Mouse (Mus musculus): ENCODE measurements around the gene Them7.

Them7 gene

DNA sequence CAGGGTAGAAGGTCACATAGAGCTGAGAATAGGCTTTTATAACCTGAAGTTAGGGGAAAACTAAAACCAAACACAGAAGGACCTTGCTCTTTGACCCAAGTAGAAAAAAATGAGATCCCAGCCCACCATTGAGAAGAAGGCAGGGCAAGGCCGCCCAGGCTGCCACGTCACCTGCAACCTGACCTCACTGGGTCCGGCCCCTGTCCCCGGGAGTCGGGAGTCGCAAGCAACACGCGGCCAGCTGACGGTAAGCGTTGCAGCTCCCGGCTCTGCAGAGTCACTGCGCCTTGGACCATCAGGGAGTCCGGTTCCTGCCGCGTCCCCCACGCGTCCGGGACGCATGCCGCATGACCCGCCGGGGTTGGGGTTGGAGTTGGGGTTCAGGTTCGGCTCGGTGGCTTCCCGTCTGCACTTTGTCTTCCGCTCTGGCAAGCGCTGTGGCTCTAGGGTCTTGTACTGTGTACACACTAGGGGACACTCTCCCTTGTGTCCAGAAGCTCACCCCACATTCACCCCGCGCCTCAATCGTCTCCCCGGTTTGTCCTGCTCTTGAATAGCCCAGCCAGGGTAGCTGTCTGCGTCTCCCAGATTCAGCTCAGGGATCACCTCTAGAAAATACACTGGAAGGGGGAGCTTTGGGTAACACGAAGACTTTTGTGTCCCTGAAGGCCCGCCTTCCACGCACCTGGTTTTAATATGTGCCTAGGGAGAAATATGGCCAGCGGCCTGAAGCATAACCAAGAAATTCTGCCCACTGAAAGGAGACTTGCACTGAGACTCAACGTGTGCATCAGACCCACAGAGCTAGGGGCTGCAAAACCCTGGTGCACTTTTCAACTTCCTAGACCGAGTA, at the start of gene Them7:
Gene Them7, plus strand, starts transcription at position 187 of the 853 bp plus-strand sequence.
- DNase-seq, result peak in 1 of 2 experiments; percentile 4

DNA sequence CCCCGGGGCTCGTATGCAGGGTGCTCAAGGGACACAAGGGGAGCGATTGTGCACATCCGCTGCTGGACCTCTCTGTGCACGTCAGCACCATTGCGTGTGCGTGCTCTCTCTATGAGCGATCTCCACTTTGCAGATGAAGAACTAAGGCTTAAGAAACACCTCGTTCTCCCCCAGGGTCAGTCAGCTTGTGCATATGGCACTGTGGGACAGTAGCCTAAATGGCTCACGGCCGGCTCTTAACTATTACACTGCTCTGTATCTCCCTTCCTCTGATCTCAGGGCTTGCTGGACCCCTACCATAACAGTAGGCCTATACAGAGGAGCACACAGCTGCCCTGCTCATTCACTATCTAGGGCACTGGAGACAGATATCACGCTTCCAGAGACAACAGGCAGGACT, 45.2 kb upstream of the Them7 start:
- no peak for DNase-seq

DNA sequence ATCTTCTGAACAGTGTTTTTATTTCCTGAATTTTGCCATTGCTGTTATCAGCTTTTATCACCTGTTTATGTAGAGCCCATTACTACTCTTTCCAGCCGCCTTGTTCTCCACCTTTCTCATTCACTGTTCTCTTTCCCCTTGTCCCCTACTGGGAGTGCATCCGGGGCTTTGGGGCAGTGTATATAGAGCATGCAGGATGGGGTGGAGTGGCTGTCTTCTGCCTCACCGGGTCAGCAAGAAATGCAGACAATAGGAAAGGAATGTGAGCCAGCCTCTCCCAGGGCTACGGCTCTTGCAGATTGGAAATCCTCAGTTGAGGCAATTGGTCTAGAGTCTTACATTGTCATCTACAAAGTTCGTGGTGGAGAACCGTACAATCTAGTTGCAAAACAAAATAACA, 41.6 kb upstream of the Them7 start:
- no peak for DNase-seq

DNA sequence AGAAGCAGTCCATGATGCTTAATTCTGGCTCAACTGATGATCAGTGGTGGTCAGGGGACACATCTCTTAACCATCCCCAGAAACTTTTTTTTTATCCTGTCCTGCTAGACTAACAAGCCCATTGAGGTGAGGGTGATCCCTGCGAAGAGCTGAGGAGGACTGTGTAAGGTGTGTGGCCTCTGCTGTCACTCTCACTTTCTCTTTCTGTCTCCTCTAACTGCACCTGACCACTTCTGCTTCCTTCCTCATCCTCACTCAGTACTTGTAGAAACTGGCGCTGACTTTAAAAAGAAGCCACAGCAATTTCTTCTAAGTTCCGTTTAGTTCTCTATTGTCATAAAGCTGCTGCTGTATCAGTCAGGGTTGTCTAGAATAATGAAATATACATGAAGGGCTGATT, 39.0 kb upstream of the Them7 start:
- no peak for DNase-seq

DNA sequence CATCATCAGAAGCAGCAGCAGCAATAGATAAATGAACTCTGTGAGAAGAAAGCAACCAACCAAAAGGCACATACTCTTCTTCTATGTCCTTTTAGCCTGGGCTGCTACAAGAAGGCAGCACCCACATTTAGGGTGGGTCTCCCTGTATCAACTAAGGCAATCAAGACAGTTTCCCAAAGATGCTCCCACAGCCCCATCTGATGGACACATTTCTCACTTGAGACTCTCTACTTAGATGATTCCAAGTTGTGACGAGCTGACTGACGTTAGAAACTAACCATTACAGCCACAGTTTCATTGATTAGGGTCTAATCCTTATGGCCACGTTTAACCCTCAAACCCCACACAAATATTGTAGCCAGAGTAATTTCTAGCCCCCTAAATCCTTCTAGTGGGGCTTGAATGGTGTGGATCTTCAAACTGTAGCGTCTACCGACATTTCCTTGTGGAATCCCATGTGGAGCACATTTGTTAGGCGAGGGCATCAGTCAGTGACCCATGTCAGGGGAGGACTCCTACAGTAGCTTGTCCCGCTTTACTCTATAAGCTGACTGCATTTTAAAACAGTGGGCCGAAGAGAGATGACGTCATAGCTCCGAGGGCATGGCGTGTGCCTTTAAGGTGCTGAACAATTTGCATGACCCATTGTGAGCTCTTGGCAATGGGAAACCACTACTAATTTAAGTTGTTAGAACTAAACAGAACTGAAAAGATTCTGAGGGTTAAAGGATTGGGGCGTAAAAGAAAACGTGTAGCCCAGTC, 38.2 kb upstream of the Them7 start:
- no peak for DNase-seq

DNA sequence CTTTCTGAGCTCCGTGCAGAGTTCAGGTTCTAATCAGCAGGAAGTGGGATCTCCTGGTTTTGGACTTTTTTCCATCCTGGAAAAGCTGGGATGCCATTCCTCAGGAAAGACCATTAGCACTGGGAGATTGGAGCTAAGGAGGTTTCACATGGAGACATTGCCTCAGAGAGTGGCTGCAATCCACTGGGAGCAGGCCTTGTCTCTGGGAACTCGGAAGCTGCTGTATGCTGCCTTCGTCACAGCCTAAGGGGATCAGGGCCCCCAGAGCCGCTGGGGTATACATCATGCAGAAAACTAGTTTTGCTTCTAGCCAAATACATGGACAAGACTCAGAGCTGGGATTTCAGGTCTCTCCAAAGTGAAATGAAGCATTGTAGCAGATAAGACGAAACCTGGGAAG, 37.5 kb upstream of the Them7 start:
- DNase-seq, result no peak

DNA sequence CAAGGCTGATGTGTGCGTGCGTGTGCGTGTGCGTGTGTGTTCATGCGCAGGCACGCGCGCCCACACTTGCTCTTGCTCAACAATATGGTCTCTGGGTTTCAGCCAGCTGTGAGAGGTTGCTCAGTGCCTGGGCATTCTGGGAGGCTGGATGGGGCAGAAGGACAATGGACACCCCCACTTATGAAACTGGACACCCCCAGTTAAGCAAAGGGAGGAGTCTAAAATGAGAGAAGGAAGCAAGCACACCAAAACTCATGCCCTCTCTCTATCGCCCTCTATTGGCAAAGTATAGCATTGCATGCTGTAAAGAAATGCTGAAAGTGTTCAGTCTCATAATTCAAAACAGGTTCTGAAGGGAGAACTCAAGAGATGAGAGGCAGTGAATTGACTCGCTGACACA, 35.9 kb upstream of the Them7 start:
- DNase-seq, result no peak

DNA sequence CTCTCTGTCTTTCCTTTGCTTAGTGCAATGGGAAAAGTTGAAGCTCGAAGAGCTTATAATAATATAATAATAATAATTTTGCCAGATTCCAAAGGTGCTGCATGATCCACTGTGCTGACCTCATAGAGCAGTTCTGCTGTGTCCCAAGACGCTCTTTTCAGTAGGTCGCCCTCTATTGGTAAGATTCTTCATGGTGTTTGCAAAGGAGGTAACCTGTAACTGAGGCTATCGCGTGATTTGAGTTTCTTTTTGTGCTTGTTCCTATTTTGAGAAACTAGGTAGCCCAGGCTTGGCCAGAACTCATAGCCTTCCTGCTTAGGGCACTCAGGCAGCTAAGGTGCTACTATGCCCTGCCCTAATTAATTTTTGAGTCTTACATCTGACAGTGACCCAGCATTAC, 34.8 kb upstream of the Them7 start:
- DNase-seq, result no peak

DNA sequence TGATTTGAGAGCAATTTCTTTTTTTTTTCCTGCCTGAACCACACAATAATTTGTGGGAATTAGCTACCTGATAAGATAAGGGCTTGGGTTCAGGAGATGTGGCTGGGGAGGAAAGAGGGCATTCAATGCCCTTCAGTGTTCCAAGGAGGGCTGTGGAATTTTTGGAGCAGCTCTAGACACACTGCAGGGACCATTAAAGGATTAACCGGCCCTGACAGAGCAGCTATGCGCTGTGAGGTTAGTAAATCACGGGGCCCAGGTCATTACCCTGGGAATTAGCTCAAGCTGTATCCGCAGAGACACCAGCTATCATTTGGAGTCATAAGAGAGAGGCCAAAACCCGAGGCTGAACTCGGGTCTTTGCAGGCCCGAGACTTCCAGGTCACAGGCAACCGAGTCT, 24.0 kb upstream of the Them7 start:
- DNase-seq, result no peak

DNA sequence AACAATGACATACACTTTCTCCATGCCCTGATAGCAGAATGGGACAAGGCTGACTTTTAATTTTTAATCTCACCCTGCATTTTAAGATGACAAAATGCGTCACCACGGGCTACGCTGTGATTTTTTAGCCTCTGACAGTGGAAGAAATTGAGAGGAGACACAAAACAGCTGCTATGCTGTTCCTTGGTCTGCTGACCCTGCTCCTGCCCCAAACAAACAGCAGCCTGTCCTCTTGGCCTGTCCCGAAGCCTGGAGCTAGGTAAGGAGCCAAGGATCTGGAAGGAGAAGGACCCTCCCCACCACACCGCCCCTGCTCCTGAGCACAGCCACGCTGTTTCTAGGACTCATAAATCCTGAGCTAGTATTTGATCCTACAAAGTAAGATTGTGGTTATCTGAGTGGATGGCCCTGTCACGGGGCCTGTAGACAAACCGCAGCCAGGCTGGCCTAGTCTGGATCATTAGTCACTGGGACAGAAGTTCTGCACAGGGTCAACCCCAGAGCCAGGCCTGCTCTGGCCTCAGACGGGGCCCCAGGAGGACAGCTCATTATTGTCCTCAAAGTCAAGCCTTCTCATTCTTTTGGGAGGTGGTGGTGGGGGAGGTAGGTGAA, 17.5 kb upstream of the Them7 start:
- peak in 1 of 2 experiments; percentile 11 for DNase-seq

DNA sequence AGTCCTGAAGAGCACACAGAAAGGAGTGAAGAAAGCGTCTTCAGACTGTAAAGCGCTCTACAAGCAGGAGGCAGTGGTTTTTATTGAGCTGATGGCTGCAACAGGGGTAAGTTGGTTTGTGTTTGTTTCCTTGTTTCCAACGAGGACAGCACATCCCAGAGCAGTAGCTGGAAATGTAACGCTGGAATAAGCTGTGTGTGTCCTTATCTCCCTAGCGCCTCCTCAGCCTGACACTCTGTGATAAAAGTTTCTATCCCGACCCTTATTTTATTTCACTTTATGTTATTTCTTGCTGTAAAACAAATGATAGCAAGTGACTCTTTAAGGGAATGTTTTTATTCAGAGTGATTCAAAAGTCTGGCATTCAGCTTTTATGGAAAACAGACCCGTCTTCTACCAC, 11.3 kb upstream of the Them7 start:
- DNase-seq, result no peak

DNA sequence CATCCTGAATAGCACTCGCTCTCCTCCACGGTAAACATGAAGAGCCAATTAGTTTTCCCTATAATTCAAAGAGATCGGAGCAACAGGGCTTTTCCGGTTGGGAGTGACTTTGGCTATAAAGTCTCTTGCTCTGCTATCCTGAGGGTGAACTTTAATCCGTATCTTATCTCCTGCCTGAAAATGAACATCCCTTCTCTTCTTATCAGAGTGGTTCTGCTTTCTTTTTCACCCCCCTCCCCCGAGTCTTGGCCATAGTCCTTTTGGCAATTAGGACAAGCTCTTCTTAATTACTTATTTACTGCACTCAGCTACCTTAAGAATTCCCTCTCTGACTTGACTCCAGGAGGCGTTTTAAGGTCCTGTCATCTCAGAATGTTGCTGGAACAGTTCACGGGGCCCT, 8.2 kb upstream of the Them7 start:
- DNase-seq, result no peak

DNA sequence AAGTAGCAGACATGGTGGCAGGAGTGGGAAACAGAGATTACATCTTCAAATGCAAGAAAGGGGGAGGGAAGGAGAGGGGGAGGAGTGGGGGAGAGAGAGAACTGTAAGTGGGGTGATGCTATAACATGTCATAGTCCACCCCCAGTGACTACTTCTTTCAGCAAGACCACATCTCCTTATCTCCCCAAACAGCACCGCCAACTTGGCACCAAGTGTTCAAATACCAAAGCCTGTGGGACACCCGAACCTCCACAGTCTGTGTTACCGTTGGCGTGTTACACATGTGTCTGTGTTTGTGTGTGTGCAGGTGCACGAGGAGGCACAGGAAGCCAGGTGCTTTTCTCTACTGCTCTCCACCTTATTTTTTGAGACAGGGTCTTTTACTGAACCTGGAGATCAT, 4.9 kb upstream of the Them7 start:
- DNase-seq, result no peak

DNA sequence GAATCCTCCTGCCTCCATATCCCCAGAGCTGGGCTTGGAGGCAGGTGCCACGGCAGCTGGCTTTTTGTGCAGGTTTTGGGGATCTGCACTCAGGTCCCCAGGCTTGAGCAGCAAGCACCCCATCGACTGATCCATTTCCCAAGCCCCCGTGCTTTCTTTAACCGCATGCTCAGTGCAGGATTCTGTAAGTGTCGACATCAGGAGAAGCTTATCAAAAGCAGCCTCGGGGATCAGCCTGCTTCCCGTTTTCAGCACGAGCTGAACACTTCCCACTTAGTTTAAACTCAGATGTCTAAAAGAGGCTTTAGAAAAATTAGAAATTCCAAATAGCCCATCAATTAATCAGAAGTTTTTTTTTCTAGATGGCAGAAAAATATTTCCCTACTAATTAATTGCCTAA, 4.5 kb upstream of the Them7 start:
- DNase-seq, result no peak

DNA sequence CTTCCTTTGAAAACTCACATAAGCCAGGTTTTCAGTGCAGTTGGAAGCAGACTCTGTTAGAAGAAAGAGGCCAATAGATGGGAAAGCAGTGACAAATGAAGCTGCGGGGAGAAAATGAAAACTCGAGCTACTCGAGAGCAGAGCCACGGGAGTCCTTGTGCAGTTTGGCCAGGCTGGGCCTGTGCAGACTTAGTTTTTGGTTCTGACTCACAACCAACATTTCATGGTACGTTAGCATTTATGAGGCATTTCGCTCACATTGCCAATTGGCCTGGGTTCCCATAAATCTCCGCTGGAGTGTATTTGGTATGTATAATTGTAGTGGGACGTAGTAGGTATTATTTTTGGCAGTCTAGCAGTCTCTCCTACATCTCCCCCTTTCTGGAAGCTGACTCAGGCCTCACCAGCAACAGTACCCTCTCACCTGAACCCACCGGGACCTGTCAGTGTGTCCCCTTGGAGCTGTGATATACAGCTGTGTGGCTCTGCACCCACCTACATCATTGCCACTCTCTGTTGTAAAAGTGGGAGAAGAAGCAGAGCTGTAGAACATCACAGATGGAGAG, 3.3 kb upstream of the Them7 start:
- DNase-seq, result no peak

DNA sequence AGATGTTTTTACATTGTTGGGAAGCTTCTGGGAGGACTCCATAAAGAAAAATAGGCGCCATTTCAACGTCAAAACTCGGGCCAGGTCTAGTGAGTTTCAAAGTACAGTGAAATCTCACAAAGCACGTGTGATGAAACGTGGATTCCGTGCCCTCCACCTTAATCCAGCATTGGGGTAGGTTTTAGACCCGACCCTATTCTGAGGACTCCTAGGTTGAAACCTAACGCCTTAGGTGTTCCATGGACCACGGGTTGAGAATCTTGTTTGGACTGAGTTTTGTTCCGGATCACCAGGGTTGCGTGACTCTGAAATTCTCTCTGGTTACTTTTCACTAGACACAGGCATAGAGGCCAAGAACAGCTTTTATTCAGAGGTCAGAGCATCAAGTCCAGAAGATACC, 514 bp upstream of the Them7 start:
- no peak for DNase-seq

DNA sequence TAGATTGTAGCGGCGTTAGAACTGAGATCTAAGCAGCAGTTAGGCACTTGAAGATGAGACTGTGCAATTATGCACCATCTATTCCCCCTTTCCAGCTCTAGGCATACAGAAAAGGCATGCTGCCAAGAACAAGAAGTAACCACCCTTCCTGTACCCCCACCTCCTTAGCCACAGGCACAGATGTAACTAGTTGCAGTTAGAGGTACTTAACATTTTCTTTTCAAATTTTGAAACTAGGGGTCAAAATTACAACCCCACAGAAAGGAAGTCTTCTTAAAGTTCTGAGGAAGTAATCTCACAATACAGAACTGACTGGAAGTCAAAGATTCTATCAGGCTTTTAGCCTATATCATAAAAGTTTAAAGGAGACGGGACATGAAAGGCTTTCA, 861 bp downstream of the Them7 start:
- no peak for DNase-seq

DNA sequence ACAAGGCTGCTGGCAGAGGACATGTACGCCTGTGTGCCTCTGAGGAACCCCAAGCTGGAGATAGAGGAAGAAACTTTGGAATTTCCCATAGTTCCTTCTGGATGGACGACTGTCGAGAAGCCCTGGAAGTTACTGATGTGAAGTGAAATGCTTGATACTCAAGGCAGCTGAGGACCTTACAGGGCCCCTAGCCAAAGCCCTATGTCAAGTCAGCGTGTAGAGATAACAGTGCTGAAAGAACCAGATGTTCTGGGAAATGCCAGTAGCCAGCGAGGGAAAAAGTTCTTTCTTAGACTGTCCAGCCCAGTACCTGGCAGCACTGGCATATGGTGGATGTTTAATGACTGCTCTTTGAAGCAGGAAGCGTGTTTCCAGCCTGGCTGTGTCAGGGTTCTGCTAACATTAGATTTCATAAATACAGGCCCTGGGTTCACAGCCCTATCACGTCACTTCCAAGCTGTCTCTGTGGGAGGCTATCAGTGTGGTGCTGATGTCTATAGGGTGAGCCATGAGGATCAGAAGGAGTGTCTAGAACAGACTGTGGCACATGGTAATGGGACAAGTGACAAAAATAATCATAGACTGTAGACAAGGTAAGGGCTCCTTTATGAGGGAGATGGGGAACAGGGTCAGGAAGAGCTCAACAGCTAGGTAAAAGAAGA, 2.3 kb downstream of the Them7 start:
- no peak for DNase-seq

DNA sequence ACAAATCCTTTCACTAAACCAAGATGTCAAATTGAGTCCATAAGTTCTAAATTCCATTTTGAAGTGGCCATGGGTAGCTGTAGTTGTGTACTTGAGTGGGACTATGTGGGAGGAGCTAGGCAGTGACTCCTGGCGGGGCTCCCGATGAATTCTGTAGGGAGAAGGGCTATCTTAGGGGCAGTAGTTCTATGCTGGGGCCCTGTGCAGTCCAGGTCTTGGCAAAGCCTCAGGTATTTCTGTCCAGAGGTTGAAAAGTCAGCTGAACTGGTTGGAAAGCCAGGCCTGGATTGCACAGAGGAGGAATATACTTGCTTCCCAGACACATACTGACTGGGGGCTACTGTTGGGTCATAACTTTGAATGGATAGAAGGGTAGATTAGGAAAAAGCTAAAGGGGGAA, 4.3 kb downstream of the Them7 start:
- DNase-seq, result no peak

DNA sequence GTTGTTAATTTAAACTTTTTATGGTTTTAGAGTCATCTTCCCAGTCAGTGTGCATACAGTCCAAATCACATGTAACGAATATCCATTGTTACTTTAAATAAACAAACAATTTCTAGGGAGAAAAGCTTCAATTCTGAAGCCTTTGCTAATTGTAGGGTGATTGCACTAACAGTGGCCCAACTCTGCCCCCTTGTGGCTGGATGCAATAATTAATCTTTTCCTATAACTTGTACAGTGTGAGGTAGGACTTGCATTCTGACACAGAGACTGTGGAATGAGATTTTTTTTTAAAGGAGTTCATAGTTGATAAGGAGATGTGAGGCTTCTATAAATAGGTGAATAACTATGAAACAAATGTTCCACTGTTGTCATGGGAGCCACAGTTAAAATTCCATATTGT, 6.2 kb downstream of the Them7 start:
- peak in 1 of 2 experiments; percentile 26 for DNase-seq

DNA sequence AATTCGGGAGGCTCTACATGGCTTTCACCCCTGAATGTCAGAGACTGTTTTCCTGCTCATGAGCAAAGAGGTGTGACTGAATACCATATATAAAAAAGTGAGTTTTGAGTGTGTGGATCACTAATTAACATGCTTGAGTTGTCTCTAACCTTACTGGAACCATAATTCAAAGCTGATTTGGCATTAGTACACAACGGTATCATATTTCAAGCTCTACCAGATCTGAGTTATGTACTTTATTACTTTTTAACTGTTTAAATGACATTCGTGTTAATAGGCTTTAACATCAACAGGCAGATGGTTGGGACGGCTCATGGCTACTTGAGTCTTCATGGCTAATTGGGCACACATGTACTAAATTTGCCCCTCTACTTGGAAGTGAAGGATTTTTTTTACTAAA, 8.3 kb downstream of the Them7 start:
- no peak for DNase-seq

DNA sequence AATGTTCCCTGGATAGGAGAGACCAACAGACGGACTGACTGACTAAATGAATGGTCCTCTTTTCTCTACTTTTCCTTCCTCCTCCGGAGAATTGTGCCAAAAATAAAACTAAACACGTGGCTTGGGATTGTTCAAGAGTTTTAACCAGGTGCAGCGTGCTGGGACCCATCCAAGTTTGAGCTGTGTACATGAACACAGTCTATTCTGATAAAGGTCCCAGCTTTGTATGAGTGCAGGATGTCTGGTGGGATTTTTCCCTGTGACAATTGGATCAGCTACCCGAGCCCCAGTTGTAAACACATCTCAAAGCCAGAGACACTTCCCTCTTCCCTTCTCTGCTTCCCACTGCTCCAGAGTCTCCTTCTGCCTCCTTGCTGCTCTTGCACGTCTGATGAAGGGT, 10.2 kb downstream of the Them7 start:
- DNase-seq, result no peak

Data from lung, adult 18-20 months (tissue).